Mouse (Mus musculus): Measurements from ENCODE around the gene Zfp382.
"Not testable (repeated sequence)": the region's sequence is repeated elsewhere in the genome, so short reads cannot be mapped to it uniquely, and the experiment has no call there.

Zfp382 gene

DNA sequence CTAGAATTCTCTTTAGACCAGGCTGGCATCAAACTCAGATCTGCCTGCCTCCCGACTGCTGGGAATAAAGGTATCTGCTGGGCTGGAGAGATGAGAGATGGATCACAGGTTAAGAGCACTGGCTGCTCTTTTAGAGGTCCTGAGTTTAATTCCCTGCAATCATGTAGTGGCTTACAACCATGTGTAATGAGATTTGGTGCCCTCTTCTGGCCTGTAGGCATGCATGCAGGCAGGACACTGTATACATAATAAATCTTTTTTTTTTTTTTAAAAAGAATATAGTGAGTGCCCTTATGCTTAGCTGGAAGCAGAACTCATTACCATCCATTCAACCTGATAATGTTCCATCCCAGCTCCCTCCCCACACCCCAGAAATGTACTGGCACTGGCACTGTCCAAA is 32.3 kb downstream of the Zfp382 start:
- no peak for DNase-seq

GRCm38 (mm10) chr7:30155507-30155906 is 33.8 kb downstream of the Zfp382 start:
- DNase-seq = no peak

DNA sequence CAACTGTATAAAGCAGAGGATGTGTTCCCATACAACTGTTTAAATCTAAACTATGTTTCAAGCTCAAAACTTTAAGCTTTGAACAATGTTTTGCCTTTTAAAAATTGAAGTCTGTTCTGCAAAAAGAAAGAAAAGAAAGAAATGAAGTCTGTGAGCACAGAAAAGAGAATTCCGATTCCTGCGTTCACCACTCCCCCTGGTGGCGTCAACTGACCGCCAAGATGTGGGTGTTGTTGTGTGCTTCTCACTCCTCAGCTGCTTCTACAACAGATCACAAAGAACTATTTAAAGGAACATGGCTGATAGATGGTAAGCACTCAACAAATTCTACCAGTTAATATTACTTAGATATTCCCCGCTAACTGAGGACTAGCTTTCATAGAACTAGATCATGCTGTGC is 41.4 kb downstream of the Zfp382 start:
- DNase-seq = no peak

DNA sequence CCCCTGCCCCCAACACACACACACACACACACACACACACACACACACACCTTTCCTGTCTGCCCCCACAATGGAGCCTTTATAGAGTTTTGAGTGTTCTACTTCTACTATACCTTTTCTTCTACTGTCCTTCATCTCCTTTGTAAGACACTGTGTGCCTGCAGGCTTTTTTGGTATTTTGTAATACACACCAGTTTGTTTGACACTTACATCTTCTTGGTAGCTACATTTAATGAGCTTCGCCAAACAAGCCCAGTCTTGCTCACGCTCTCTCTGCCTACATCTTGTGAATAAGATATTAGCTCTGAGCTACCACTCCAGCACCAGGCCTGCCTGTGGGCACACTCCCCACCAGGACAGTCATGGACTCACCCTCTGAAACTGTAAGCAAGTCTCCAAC is 43.0 kb downstream of the Zfp382 start:
- DNase-seq = no peak

DNA sequence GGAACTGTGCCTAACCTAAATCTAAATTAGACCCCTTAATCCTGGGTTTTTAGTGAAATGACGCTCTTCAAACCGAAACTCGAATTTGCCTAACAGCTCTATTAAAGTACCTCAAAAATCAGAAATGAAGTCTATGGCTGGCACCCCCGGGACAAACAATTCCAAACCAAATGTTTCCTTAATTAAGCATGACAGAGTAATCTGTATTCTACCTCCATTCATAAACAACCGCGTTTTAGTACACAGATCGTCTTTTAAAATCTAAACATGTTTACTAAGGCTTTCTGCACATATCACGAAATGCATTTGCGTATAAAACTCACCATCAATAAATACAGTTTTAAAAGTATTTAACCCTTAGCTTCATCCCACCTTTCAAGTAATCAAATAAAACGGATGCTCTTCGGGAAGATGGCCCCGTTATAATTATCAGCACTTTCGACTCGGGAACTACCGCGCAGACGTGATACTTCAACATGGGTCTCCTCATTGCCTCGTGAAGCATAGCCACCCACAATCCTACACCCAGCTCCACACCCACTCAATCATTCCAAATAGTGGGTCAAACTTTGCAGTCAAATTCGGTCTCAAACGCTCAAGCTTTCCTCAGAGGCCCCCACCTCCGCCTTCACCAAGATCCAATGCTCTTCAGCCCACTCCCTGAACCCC is 47.3 kb downstream of the Zfp382 start:
- no peak for DNase-seq

DNA sequence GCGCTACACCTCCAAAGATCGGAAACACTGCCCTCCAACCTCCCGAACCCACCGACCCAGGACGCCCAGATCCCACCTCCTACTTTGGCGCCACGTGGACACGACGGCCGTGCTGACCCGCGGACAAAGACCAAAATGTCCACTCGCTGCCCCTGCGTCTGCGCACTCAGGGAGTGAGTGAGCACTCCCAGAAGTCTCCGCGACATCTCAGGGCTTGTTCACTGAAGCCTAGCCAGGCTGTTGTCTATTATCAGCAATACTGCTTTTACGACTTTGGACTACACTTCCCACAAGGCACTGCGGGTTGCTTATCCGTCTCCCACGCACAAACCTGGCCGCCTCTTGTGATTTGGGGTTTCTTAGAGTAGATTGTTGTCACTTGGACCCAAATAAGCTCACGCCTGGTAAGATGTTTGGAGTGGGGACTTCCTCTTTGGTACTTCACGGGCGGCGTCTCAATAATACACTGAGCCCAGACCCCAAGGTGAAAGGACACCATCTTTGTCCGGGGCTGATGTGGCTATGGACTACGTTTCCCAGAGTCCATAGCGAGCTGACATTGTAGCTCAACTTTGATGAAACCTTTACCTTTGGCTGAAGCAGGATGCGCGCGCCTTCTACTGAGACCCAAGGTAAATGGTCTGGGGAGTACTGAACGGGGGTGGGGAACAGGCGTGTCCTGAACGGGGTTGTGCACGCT is 48.0 kb downstream of the Zfp382 start, which contains the start of gene Zfp146:
Zfp146 (minus strand) TSS at position 168 of the 700 bp plus-strand sequence.
- peak; percentile 97 for DNase-seq

DNA sequence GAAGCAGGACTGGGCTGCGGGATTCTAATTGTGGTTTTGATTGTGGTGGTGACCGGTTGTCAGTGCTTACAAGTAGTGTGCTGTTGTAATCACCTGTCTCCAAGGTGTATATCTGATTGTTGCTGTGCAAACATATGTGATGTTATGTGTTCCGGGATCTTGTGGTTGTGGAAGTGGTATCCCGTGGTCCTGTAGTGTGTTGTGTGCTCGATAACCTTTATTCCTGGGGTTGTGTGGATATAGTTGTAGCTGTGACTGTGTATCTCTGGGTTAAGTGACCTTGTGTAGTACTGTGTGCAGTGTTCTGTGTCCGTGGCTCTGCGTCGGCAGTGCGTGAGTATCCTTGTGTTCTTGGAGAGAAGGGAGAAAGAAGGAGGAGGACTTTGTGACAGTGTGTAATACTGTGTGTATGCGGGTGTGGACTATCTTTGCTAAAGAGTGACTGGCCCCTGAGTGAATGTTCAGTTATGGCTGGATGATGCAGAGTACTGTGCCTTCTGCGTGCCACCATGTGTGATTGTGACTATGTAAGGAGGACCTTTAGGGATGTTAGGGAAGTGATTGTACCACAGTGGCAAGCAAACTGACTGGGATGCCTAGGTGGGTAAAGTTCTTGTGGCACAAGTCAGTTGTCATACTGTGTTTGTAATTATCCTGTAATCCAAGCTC is 48.7 kb downstream of the Zfp382 start:
- no peak for DNase-seq

- no peak for DNase-seq
Measured at GRCm38 (mm10) chr7:30176474-30176873, 54.7 kb downstream of the Zfp382 start.

DNA sequence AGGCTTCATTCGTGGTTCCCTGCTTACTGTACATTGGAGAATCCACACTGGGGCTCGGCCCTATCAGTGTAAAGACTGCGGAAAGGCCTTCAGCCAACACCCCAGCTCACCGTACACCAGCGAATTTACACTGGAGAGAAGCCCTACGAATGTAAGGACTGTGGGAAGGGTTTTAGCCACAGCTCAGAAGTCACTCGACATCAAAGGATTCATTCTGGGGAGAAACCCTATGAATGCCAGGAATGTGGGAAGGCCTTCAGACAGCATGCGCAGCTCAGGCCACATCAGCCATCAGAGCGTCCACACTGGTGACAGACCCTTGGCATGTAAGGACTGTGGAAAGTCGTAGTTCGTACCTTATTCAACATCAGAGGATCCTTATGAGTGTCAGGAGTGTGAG is 56.5 kb downstream of the Zfp382 start:
- DNase-seq = no peak

DNA sequence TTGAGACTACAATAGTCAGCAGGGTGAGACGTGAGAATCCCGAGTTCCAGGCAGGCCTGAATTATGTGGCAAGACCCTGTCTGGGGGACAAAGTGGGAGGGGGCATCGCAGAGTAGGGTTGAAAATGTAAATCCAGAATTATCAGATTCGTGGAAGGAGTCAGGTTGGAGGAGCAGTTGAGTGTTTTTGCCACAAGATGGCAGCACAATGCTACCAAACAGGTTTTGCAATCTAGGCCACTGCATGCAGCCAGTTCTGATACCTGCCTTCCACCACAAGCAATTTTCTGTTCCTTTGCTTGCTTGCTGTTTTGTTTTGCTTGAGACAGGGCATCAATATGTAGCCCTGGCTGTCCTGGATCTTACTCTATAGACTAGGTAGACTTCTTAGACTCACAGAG is 59.6 kb downstream of the Zfp382 start:
- peak; percentile 85 for DNase-seq

GRCm38 (mm10) chr7:30181929-30182328 is 60.2 kb downstream of the Zfp382 start:
- DNase-seq = not testable (repeated sequence)

- DNase-seq = not testable (repeated sequence)
Measured at GRCm38 (mm10) chr7:30183189-30183588, 61.4 kb downstream of the Zfp382 start.

- DNase-seq = peak; percentile 96
Measured at GRCm38 (mm10) chr7:30183879-30184289, 62.1 kb downstream of the Zfp382 start, which contains the start of gene Cox7a1. TSS of gene Cox7a1 (plus strand) at chr7:30184144.

Measured in lung, postnatal 10 days (tissue).